Mouse (Mus musculus) testis, adult 2 months (tissue): ENCODE data around the gene Gnl1.
"Not testable (repeated sequence)": the region's sequence is repeated elsewhere in the genome, so short reads cannot be mapped to it uniquely, and the experiment has no call there.

Experiments
- CTCF ChIP-seq: fragments of 200-500 bp; IDR thresholded peaks from 2 replicates; pipeline ENCODE4 v1.5.1; 2012; ENCODE audit warnings: low read depth, mild to moderate bottlenecking, inconsistent platforms, low read length, moderate library complexity; ENCODE audit not compliant: control insufficient read depth, insufficient read depth, insufficient replicate concordance
- POLR2A ChIP-seq: fragments of 200-500 bp; IDR thresholded peaks from 2 replicates; pipeline ENCODE4 v1.6.1; 2012; ENCODE audit warnings: low read depth, mild to moderate bottlenecking, inconsistent platforms, low read length, moderate library complexity; ENCODE audit not compliant: control insufficient read depth

DNA sequence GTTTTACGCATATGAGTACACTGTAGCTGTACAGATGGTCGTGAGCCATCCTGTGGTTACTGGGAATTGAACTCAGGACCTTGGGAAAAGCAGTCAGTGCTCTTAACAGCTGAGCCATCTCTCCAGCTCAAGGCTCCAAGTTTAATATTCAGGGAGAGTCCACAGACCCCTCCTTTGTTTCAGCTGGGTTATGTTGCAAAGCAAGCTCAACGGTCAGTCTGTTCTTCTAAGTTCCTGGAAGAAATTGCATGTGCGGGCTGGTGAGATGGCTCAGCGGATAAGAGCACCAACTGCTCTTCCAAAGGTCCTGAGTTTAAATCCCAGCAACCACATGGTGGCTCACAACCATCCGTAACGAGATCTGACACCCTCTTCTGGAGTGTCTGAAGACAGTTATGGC, 24.8 kb downstream of the Gnl1 start:
- not testable (repeated sequence) for TF ChIP-seq CTCF, POLR2A
